Mouse (Mus musculus) embryonic facial prominence, embryonic 14.5 days (tissue): ENCODE results near the gene Slc7a5. TPM values are rescaled to one million over a fixed set of nuclear protein-coding genes. Genes with fewer than 3 reads are reported as not detected.

Source experiments
- ATAC-seq: fragments of 200-750 bp; cut with Nextera tagmentation; 2 replicates; pipeline ENCODE4 v1.8.0; 2017; ENCODE audit warnings: low read depth, moderate number of reproducible peaks, moderate TSS enrichment
- DNase-seq: peaks from one replicate; pipeline ENCODE4 v3.0.0-alpha.2; 2015; ENCODE audit warnings: low spot score
- H3K27ac ChIP-seq: fragments of 300-500 bp; sonication (generic); replicated peaks from 2 replicates; pipeline ENCODE4 v1.5.1; 2014; ENCODE audit warnings: low read depth, mild to moderate bottlenecking, low read length, moderate library complexity
- H3K27me3 ChIP-seq: fragments of 300-500 bp; sonication (generic); replicated peaks from 2 replicates; pipeline ENCODE4 v1.6.1; 2014; ENCODE audit warnings: low read length; ENCODE audit not compliant: control insufficient read depth, insufficient read depth
- H3K36me3 ChIP-seq: fragments of 300-500 bp; sonication (generic); 2 replicates; pipeline ENCODE4 v1.6.1; 2014; ENCODE audit warnings: low read length, mixed read lengths; ENCODE audit not compliant: control insufficient read depth, insufficient read depth
- H3K4me1 ChIP-seq: fragments of 300-500 bp; sonication (generic); 2 replicates; pipeline ENCODE4 v1.6.1; 2014; ENCODE audit warnings: antibody characterized with exemption, low read length; ENCODE audit not compliant: control insufficient read depth, insufficient read depth
- H3K4me2 ChIP-seq: fragments of 300-500 bp; sonication (generic); 2 replicates; pipeline ENCODE4 v1.6.1; 2014; ENCODE audit warnings: low read depth, mild to moderate bottlenecking, low read length, moderate library complexity, mixed read lengths
- H3K4me3 ChIP-seq: fragments of 300-500 bp; sonication (generic); 2 replicates; pipeline ENCODE4 v1.5.1; 2014; ENCODE audit warnings: low read depth, mild to moderate bottlenecking, low read length
- H3K9ac ChIP-seq: fragments of 300-500 bp; sonication (generic); 2 replicates; pipeline ENCODE4 v1.6.1; 2014; ENCODE audit warnings: low read depth, mild to moderate bottlenecking, low read length, moderate library complexity, mixed read lengths
- H3K9me3 ChIP-seq: fragments of 300-500 bp; sonication (generic); 2 replicates; pipeline ENCODE4 v1.6.1; 2016; ENCODE audit warnings: low read length; ENCODE audit not compliant: control insufficient read depth
- WGBS: fragments of 180-500 bp; shearing (Covaris S2); extraction: QIAGEN DNeasy Blood & Tissue Kit; methylation state at CpG from one replicate; pipeline ENCODE4 v1.1.7; 2014; 5-methylcytosine and 5-hydroxymethylcytosine counted together
- polyA plus RNA-seq: library from polyadenylated mRNA; unstranded; fragments of >200 nt; fragmentation: Nextera tagmentation; extraction: Ambion mirVana; gene quantifications from 2 replicates; pipeline ENCODE4 v1.2.1, GENCODE M21; 2014

The Slc7a5 gene
- polyA plus RNA-seq, 1 experiment from 2014 or later, result 29.6 TPM

GRCm38 (mm10) chr8:121909148-121909541 lies 1.7 kb upstream of the Slc7a5 start:
- Histone ChIP-seq H3K9me3 (no peaks in the 10 kb centered on the region), H3K27me3 (no peaks in the 10 kb centered on the region; the same call in 1 of the 2 replicates), H3K4me2 (no peak overlapping the region), H3K9ac (no peak overlapping the region), H3K4me1 (peaks cover 18% of the 10 kb centered on the region), H3K27ac (no peak overlapping the region), H3K4me3 (no peak overlapping the region), H3K36me3 (no peaks in the 10 kb centered on the region)
- DNase-seq (no peak), ATAC-seq (no peak)
- 57% methylated on average over 8 of the region's 8 CpGs for WGBS

- Histone ChIP-seq H3K4me1 (peaks cover 18% of the 10 kb centered on the region), H3K4me2 (peak overlapping the region; percentile 68; the same call in 1 of the 2 replicates), H3K9ac (no peak overlapping the region; the same call in 1 of the 2 replicates), H3K36me3 (no peaks in the 10 kb centered on the region), H3K9me3 (no peaks in the 10 kb centered on the region), H3K27me3 (no peaks in the 10 kb centered on the region; the same call in 1 of the 2 replicates), H3K4me3 (no peak overlapping the region), H3K27ac (no peak overlapping the region)
- 61% methylated on average over 8 of the region's 8 CpGs for WGBS
- DNase-seq, result no peak
- no peak for ATAC-seq
Observed at GRCm38 (mm10) chr8:121908378-121909147, 1.1 kb upstream of the Slc7a5 start.

GRCm38 (mm10) chr8:121906542-121907512 lies 667 bp downstream of the Slc7a5 start:
- Histone ChIP-seq H3K36me3 (no peaks in the 10 kb centered on the region), H3K27ac (no peak overlapping the region), H3K4me3 (peak overlapping the region; percentile 79), H3K9me3 (no peaks in the 10 kb centered on the region), H3K27me3 (no peaks in the 10 kb centered on the region; the same call in 1 of the 2 replicates), H3K4me1 (peaks cover 18% of the 10 kb centered on the region), H3K9ac (peak overlapping the region; percentile 74), H3K4me2 (peak overlapping the region; percentile 68)
- WGBS, result under 1% methylated on average over 37 of the region's 72 CpGs
- ATAC-seq (peak; percentile 47), DNase-seq (peak; percentile 51)

GRCm38 (mm10) chr8:121905864-121906263 lies 1.6 kb downstream of the Slc7a5 start:
- 33% methylated on average over 5 of the region's 5 CpGs for WGBS

GRCm38 (mm10) chr8:121905420-121905819 lies 2.1 kb downstream of the Slc7a5 start:
- peak overlapping the region; percentile 79 for H3K4me3 ChIP-seq
- ATAC-seq, result no peak
- H3K27ac ChIP-seq, result no peak overlapping the region
- DNase-seq, result no peak
- H3K9ac ChIP-seq, result peak overlapping the region; percentile 74; the same call in 1 of the 2 replicates
- 85% methylated on average over 1 of the region's 1 CpGs for WGBS
- H3K36me3 ChIP-seq, result no peaks in the 10 kb centered on the region
- no peaks in the 10 kb centered on the region for H3K9me3 ChIP-seq
- H3K4me2 ChIP-seq, result peak overlapping the region; percentile 68
- H3K27me3 ChIP-seq, result no peaks in the 10 kb centered on the region; the same call in 1 of the 2 replicates
- H3K4me1 ChIP-seq, result peaks cover 18% of the 10 kb centered on the region

More at GRCm38 (mm10) chr8:121905864-121906263, 1.6 kb downstream of the Slc7a5 start:
- peak overlapping the region; percentile 79 for H3K4me3 ChIP-seq
- no peaks in the 10 kb centered on the region; the same call in 1 of the 2 replicates for H3K27me3 ChIP-seq
- H3K27ac ChIP-seq, result no peak overlapping the region
- DNase-seq, result no peak
- H3K4me1 ChIP-seq, result peaks cover 18% of the 10 kb centered on the region
- H3K36me3 ChIP-seq, result no peaks in the 10 kb centered on the region
- H3K4me2 ChIP-seq, result peak overlapping the region; percentile 68
- peak overlapping the region; percentile 74; the same call in 1 of the 2 replicates for H3K9ac ChIP-seq
- no peaks in the 10 kb centered on the region for H3K9me3 ChIP-seq
- no peak for ATAC-seq

GRCm38 (mm10) chr8:121904999-121905398 lies 2.5 kb downstream of the Slc7a5 start:
- 81% methylated on average over 9 of the region's 9 CpGs for whole genome bisulfite sequencing

GRCm38 (mm10) chr8:121903977-121904376 lies 3.5 kb downstream of the Slc7a5 start:
- H3K4me3 ChIP-seq, result no peak overlapping the region
- H3K27ac ChIP-seq, result no peak overlapping the region
- H3K36me3 ChIP-seq, result no peaks in the 10 kb centered on the region
- no peaks in the 10 kb centered on the region; the same call in 1 of the 2 replicates for H3K27me3 ChIP-seq
- no peak overlapping the region; the same call in 1 of the 2 replicates for H3K9ac ChIP-seq
- H3K4me1 ChIP-seq, result peaks cover 18% of the 10 kb centered on the region
- H3K9me3 ChIP-seq, result no peaks in the 10 kb centered on the region
- ATAC-seq (no peak), DNase-seq (no peak)
- H3K4me2 ChIP-seq, result peak overlapping the region; percentile 5; the same call in 1 of the 2 replicates
- 69% methylated on average over 6 of the region's 6 CpGs for WGBS

More at GRCm38 (mm10) chr8:121904999-121905398, 2.5 kb downstream of the Slc7a5 start:
- Histone ChIP-seq H3K9me3 (no peaks in the 10 kb centered on the region), H3K4me1 (peaks cover 18% of the 10 kb centered on the region), H3K27me3 (no peaks in the 10 kb centered on the region; the same call in 1 of the 2 replicates), H3K9ac (no peak overlapping the region; the same call in 1 of the 2 replicates), H3K4me2 (peak overlapping the region; percentile 68; the same call in 1 of the 2 replicates), H3K36me3 (no peaks in the 10 kb centered on the region), H3K4me3 (0 out of 2 replicates have a peak overlapping the region, but pooled peaks have one; percentile 79), H3K27ac (no peak overlapping the region)
- ATAC-seq, result no peak
- no peak for DNase-seq
